Mouse (Mus musculus) heart, postnatal 0 days (tissue): ENCODE data around the gene Anks6. TPM values are rescaled to one million over a fixed set of nuclear protein-coding genes. Genes with fewer than 3 reads are reported as not detected.

Experiments used
- ATAC-seq: fragments of 200-750 bp; cut with Nextera tagmentation; 2 replicates; pipeline ENCODE4 v1.8.0; 2017; ENCODE audit warnings: low read depth, moderate number of reproducible peaks, moderate library complexity; ENCODE audit not compliant: insufficient read depth
- DNase-seq: peaks from one replicate; pipeline ENCODE4 v3.0.0-alpha.2; 2016; ENCODE audit warnings: low spot score
- H3K27ac ChIP-seq: fragments of 300-500 bp; sonication (generic); 2 replicates; pipeline ENCODE4 v1.5.1; 2014; ENCODE audit warnings: low read depth, mild to moderate bottlenecking
- H3K27me3 ChIP-seq: fragments of 300-500 bp; sonication (generic); 2 replicates; pipeline ENCODE4 v1.6.1; 2014; ENCODE audit warnings: low read length, mixed read lengths; ENCODE audit not compliant: control insufficient read depth, insufficient read depth
- H3K36me3 ChIP-seq: fragments of 300-500 bp; sonication (generic); replicated peaks from 2 replicates; pipeline ENCODE4 v1.6.1; 2014; ENCODE audit warnings: low read length, mixed read lengths; ENCODE audit not compliant: control insufficient read depth, insufficient read depth
- H3K4me1 ChIP-seq: fragments of 300-500 bp; sonication (generic); 2 replicates; pipeline ENCODE4 v1.6.1; 2014; ENCODE audit warnings: antibody characterized with exemption; ENCODE audit not compliant: control insufficient read depth, insufficient read depth
- H3K4me2 ChIP-seq: fragments of 300-500 bp; sonication (generic); 2 replicates; pipeline ENCODE4 v1.6.1; 2014; ENCODE audit warnings: low read depth, mild to moderate bottlenecking, low read length, moderate library complexity
- H3K4me3 ChIP-seq: fragments of 300-500 bp; sonication (generic); 2 replicates; pipeline ENCODE4 v1.5.1; 2014; ENCODE audit warnings: low read depth, low read length
- H3K9ac ChIP-seq: fragments of 300-500 bp; sonication (generic); replicated peaks from 2 replicates; pipeline ENCODE4 v1.6.1; 2014; ENCODE audit warnings: low read depth, low read length, mixed read lengths
- H3K9me3 ChIP-seq: fragments of 300-500 bp; sonication (generic); replicated peaks from 2 replicates; pipeline ENCODE4 v1.6.1; 2016; ENCODE audit warnings: low read length; ENCODE audit not compliant: control insufficient read depth
- CTCF ChIP-seq: IDR thresholded peaks from 2 replicates; pipeline ENCODE4 v1.5.1; 2016; ENCODE audit warnings: antibody characterized with exemption, control low read depth, low read depth
- EP300 ChIP-seq: IDR thresholded peaks from 2 replicates; pipeline ENCODE4 v1.6.1; 2016; ENCODE audit warnings: antibody characterized with exemption, low read depth
- WGBS: fragments of 180-500 bp; shearing (Covaris S2); extraction: QIAGEN DNeasy Blood & Tissue Kit; methylation state at CpG from one replicate; pipeline ENCODE4 v1.1.7; 2014; 5-methylcytosine and 5-hydroxymethylcytosine counted together
- polyA plus RNA-seq: library from polyadenylated mRNA; unstranded; fragments of >200 nt; fragmentation: Nextera tagmentation; extraction: Ambion mirVana; gene quantifications from 2 replicates; pipeline ENCODE4 v1.2.1, GENCODE M21; 2015
- total RNA-seq: library from RNA; depleted of rRNA; stranded (reverse); fragments of >200 nt; gene quantifications from 2 replicates; pipeline ENCODE4 v1.2.3, GENCODE M21; 2014; ENCODE audit warnings: low replicate concordance

The Anks6 gene
- total and polyA plus RNA-seq, 2 experiments from 2014 or later = 0.86 to 0.99 TPM

- H3K9me3 ChIP-seq = no peaks in the 10 kb centered on the region
- H3K27ac ChIP-seq = no peak overlapping the region
- no peak for ATAC-seq
- 87% methylated on average over 9 of the region's 9 CpGs for WGBS
- 0 out of 2 replicates have a peak, but pooled peaks cover 7% of the 10 kb centered on the region for H3K36me3 ChIP-seq
- TF ChIP-seq CTCF (no peak), EP300 (no peak)
- no peak overlapping the region for H3K4me3 ChIP-seq
- no peak overlapping the region for H3K4me2 ChIP-seq
- no peak overlapping the region for H3K9ac ChIP-seq
- H3K27me3 ChIP-seq = no peaks in the 10 kb centered on the region
- DNase-seq = no peak
- no peaks in the 10 kb centered on the region for H3K4me1 ChIP-seq
These were observed 13.4 kb downstream of the Anks6 start for GRCm38 (mm10) chr4:47043866-47044265.

- Histone ChIP-seq H3K4me2 (no peak overlapping the region), H3K36me3 (0 out of 2 replicates have a peak, but pooled peaks cover 7% of the 10 kb centered on the region), H3K27me3 (no peaks in the 10 kb centered on the region), H3K9me3 (no peaks in the 10 kb centered on the region), H3K9ac (no peak overlapping the region), H3K27ac (no peak overlapping the region), H3K4me3 (no peak overlapping the region), H3K4me1 (no peaks in the 10 kb centered on the region)
- ATAC-seq = no peak
- WGBS = 89% methylated on average over 10 of the region's 10 CpGs
- TF ChIP-seq CTCF (no peak), EP300 (no peak)
- DNase-seq = no peak
These were observed 17.6 kb downstream of the Anks6 start for GRCm38 (mm10) chr4:47039586-47039985.

- WGBS = 14% methylated on average over 5 of the region's 5 CpGs
These were observed 19.9 kb downstream of the Anks6 start for GRCm38 (mm10) chr4:47037321-47037657.

GRCm38 (mm10) chr4:47036486-47037320 lies 20.5 kb downstream of the Anks6 start:
- DNase-seq (no peak), ATAC-seq (no peak; the same call in 1 of the 2 replicates)
- Histone ChIP-seq H3K4me1 (no peaks in the 10 kb centered on the region), H3K27ac (no peak overlapping the region), H3K9me3 (no peaks in the 10 kb centered on the region), H3K9ac (no peak overlapping the region), H3K4me3 (no peak overlapping the region), H3K4me2 (no peak overlapping the region), H3K27me3 (no peaks in the 10 kb centered on the region), H3K36me3 (0 out of 2 replicates have a peak, but pooled peaks cover 12% of the 10 kb centered on the region)
- WGBS = 57% methylated on average over 13 of the region's 13 CpGs
- no peak for TF ChIP-seq EP300
- 0 out of 2 replicates have a peak, but pooled peaks have one; percentile 5 for TF ChIP-seq CTCF

More at GRCm38 (mm10) chr4:47037321-47037657, 19.9 kb downstream of the Anks6 start:
- Histone ChIP-seq H3K4me2 (no peak overlapping the region), H3K9me3 (no peaks in the 10 kb centered on the region), H3K4me3 (no peak overlapping the region), H3K9ac (no peak overlapping the region), H3K4me1 (no peaks in the 10 kb centered on the region), H3K27ac (no peak overlapping the region), H3K27me3 (no peaks in the 10 kb centered on the region), H3K36me3 (0 out of 2 replicates have a peak, but pooled peaks cover 12% of the 10 kb centered on the region)
- ATAC-seq = peak; percentile 53
- peak; percentile 65 for DNase-seq
- TF ChIP-seq EP300 (no peak), CTCF (peak; percentile 98)

GRCm38 (mm10) chr4:47035536-47035935 lies 21.7 kb downstream of the Anks6 start:
- Histone ChIP-seq H3K4me3 (no peak overlapping the region), H3K27me3 (no peaks in the 10 kb centered on the region), H3K27ac (no peak overlapping the region), H3K36me3 (0 out of 2 replicates have a peak, but pooled peaks cover 12% of the 10 kb centered on the region), H3K4me1 (no peaks in the 10 kb centered on the region), H3K9ac (no peak overlapping the region), H3K4me2 (no peak overlapping the region), H3K9me3 (no peaks in the 10 kb centered on the region)
- DNase-seq (no peak), ATAC-seq (peak; percentile 7; the same call in 1 of the 2 replicates)
- TF ChIP-seq EP300 (no peak), CTCF (no peak)
- 76% methylated on average over 14 of the region's 14 CpGs for WGBS
